8 mouse cellular contexts compared by ENCODE assay signal in the genomic region with DNA sequence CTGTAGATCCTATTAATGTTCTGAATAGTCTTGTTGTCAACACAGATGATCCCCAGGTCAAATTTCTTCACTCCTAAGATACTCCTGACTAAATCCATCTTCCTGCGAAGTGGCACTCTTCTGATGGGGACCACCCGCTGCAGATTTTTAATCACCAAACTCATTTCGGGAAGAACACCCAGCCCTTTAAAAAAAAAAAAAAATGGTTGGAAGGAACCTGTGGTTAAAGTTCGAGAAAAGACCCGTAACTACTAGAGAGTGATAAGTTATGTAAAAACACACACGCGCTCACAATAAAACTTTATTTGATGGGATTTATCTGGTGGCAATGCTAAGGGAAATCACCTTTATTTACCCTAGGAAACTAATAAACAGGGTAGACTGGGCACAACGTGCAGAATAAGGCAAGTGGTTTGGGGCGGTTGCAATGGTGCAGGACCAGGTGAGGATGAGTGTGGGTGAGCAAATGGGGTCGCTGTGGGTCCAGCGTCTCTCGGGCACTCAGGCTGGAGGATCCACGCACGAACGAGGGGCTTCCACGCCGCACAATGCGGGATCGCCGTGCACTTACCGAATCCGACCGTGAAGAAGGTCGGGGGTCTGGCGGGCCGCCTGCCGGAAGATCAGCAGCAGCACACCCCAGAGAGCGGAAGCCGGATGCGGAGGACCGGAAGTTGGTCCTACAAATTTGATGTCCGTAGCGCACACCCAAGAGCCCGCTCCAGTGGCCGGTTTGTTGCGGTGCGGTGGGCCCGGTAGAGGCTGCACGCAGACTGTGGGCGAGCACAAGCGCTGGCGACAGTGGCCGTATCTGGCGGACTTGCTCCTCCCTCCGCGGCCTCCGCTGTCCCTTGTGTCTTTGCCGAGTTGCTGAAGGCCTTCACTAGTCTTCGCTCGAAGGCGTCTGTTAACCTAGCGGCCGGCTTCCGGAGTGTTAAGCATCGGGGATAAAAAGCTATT. TPM values are rescaled to one million over a fixed set of nuclear protein-coding genes. Genes with fewer than 3 reads are reported as not detected.
DNase-seq lines count a peak whose midpoint lies in the region; ATAC-seq and TF ChIP-seq lines count a peak whose summit lies in the region.

TSS of gene Mcm3ap (plus strand) at position 725 of the 960 bp plus-strand sequence.
TSS of gene Ybey (minus strand) at position 912 of the 960 bp plus-strand sequence.

- TF ChIP-seq POLR2A in heart, adult 2 months (IDR thresholded peaks at IDR 0.05; ENCODE audit: insufficient read depth, low read depth, low read length), result peak; percentile 80

- peak within 1 kb of the TSS; percentile 63 for H3K4me3 ChIP-seq in embryonic facial prominence, embryonic 13.5 days
- peak within 1 kb of the TSS; percentile 72 for H3K4me3 ChIP-seq in heart, adult 2 months
- H3K4me3 ChIP-seq in limb, embryonic 13.5 days, result peak within 1 kb of the TSS; percentile 80
- H3K4me3 ChIP-seq in midbrain, embryonic 16.5 days (ENCODE audit: low read depth, low read length), result peak within 1 kb of the TSS; percentile 81

- peak; percentile 75 for TF ChIP-seq CTCF in heart, adult 2 months (IDR thresholded peaks at IDR 0.05)

- H3K27ac ChIP-seq in embryonic facial prominence, embryonic 13.5 days, result peak within 1 kb of the TSS; percentile 76
- peak within 1 kb of the TSS; percentile 75 for H3K27ac ChIP-seq in heart, adult 2 months
- H3K27ac ChIP-seq in limb, embryonic 13.5 days, result peak within 1 kb of the TSS; percentile 85
- H3K27ac ChIP-seq in midbrain, embryonic 16.5 days (ENCODE audit: low read length), result peak within 1 kb of the TSS; percentile 86

- peaks cover 34% of the 10 kb centered on the region for H3K36me3 ChIP-seq in embryonic facial prominence, embryonic 13.5 days
- H3K36me3 ChIP-seq in heart, adult 2 months (ENCODE audit: control insufficient read depth, insufficient read depth, low read length), result no peaks in the 10 kb centered on the region; the same call in 1 of the 2 replicates
- H3K36me3 ChIP-seq in limb, embryonic 13.5 days, result peaks cover 42% of the 10 kb centered on the region
- peaks cover 17% of the 10 kb centered on the region for H3K36me3 ChIP-seq in midbrain, embryonic 16.5 days (ENCODE audit: control insufficient read depth, insufficient read depth, low read length)

- TF ChIP-seq EP300 in heart, adult 2 months (IDR thresholded peaks at IDR 0.05; ENCODE audit: insufficient read depth, low read depth, low read length), result 0 out of 2 replicates have a peak, but pooled peaks have one; percentile 26

- intact Hi-C loops in heart, adult 2 months (cut with DNase I), result loop anchor here (1.0 to 5.0 kb wide), 2 partner anchors 25 to 64 kb away; partner anchors contain the start of gene Lss

- H3K79me2 ChIP-seq in heart, adult 2 months (replicated peaks; ENCODE audit: control insufficient read depth, insufficient read depth, low read length), result peaks cover 4% of the 10 kb centered on the region

- ATAC-seq in embryonic facial prominence, embryonic 13.5 days (ENCODE audit: insufficient number of reproducible peaks, insufficient read depth, low FRiP score, low TSS enrichment, low read depth), result peak; percentile 84
- ATAC-seq in limb, embryonic 13.5 days (ENCODE audit: low FRiP score, low read depth), result peak; percentile 96
- ATAC-seq in midbrain, embryonic 16.5 days, result peak; percentile 98

- peak; percentile 89 for DNase-seq in 3134 (ENCODE audit: extremely low read depth, insufficient read length, low spot score)
- peak; percentile 90 for DNase-seq in adrenal gland, postnatal 36 days
- peak; percentile 90 for DNase-seq in heart, adult 2 months
- peak; percentile 75 to 85 for DNase-seq in kidney, adult 8-10 months
- peak; percentile 84 to 87 for DNase-seq in spleen, postnatal 10 days (ENCODE audit: low spot score in 2 of 2)

- 0 out of 2 replicates have a peak, but pooled peaks cover 5% of the 10 kb centered on the region for H3K4me1 ChIP-seq in embryonic facial prominence, embryonic 13.5 days
- peaks cover 1% of the 10 kb centered on the region for H3K4me1 ChIP-seq in heart, adult 2 months (ENCODE audit: control insufficient read depth, insufficient read depth, low read length)
- 0 out of 2 replicates have a peak, but pooled peaks cover 13% of the 10 kb centered on the region for H3K4me1 ChIP-seq in limb, embryonic 13.5 days
- peaks cover 19% of the 10 kb centered on the region for H3K4me1 ChIP-seq in midbrain, embryonic 16.5 days (ENCODE audit: control insufficient read depth, insufficient read depth, low read length)

- no peaks in the 10 kb centered on the region for H3K9me3 ChIP-seq in embryonic facial prominence, embryonic 13.5 days
- H3K9me3 ChIP-seq in limb, embryonic 13.5 days, result no peaks in the 10 kb centered on the region
- H3K9me3 ChIP-seq in midbrain, embryonic 16.5 days (replicated peaks; ENCODE audit: control insufficient read depth, low read length, poor library complexity, severe bottlenecking), result no peaks in the 10 kb centered on the region

- 2% methylated on average over 55 of the region's 55 CpGs for WGBS in embryonic facial prominence, embryonic 13.5 days
- WGBS in heart, adult 2 months, result 1% methylated on average over 55 of the region's 55 CpGs
- WGBS in limb, embryonic 13.5 days, result 1% methylated on average over 55 of the region's 55 CpGs
- 1% methylated on average over 55 of the region's 55 CpGs for WGBS in midbrain, embryonic 16.5 days

- H3K9ac ChIP-seq in embryonic facial prominence, embryonic 13.5 days, result peak within 1 kb of the TSS; percentile 88
- peak within 1 kb of the TSS; percentile 98 for H3K9ac ChIP-seq in heart, adult 2 months (ENCODE audit: low read depth, low read length)
- H3K9ac ChIP-seq in limb, embryonic 13.5 days, result peak within 1 kb of the TSS; percentile 91
- H3K9ac ChIP-seq in midbrain, embryonic 16.5 days (ENCODE audit: low read depth, low read length), result peak within 1 kb of the TSS; percentile 83

- H3K27me3 ChIP-seq in embryonic facial prominence, embryonic 13.5 days, result no peaks in the 10 kb centered on the region
- H3K27me3 ChIP-seq in heart, adult 2 months (ENCODE audit: control insufficient read depth, insufficient read depth, low read length), result no peaks in the 10 kb centered on the region
- no peaks in the 10 kb centered on the region for H3K27me3 ChIP-seq in limb, embryonic 13.5 days
- no peaks in the 10 kb centered on the region for H3K27me3 ChIP-seq in midbrain, embryonic 16.5 days (ENCODE audit: control insufficient read depth, insufficient read depth, low read depth, low read length)

- H3K4me2 ChIP-seq in embryonic facial prominence, embryonic 13.5 days, result peak within 1 kb of the TSS; percentile 66
- H3K4me2 ChIP-seq in limb, embryonic 13.5 days (replicated peaks), result peak within 1 kb of the TSS; percentile 67
- H3K4me2 ChIP-seq in midbrain, embryonic 16.5 days (ENCODE audit: low read length), result peak within 1 kb of the TSS; percentile 71

RNA-seq across cellular contexts. Expression of gene Mcm3ap, which starts in this region (rescaled TPM):
- total RNA-seq in adrenal gland, postnatal 36 days (2021), result 10 to 100 TPM; 33.6 to 34.7 TPM
- polyA plus RNA-seq in embryonic facial prominence, embryonic 13.5 days (2015; fragmentation: Nextera tagmentation; extraction: Ambion mirVana), result 67.9 and 79.8 TPM in 2 replicates
- 10 to 100 TPM; 21.4 to 24.9 TPM for total RNA-seq in heart, adult 2 months (2021)
- polyA plus RNA-seq in heart, adult 2 months (2012; rRNA removed), result 14.7 and 25.3 TPM in 2 replicates
- polyA plus RNA-seq in limb, embryonic 13.5 days (2015; fragmentation: Nextera tagmentation; extraction: Ambion mirVana), result 71.2 and 74.0 TPM in 2 replicates
- 61.4 and 69.9 TPM in 2 replicates for polyA plus RNA-seq in midbrain, embryonic 16.5 days (2015; fragmentation: Nextera tagmentation; extraction: Ambion mirVana)

RNA-seq across cellular contexts. Expression of gene Ybey, which starts in this region (rescaled TPM):
- 1 to 10 TPM; 2.0 to 3.5 TPM for total RNA-seq in adrenal gland, postnatal 36 days (2021)
- polyA plus RNA-seq in embryonic facial prominence, embryonic 13.5 days (2015; fragmentation: Nextera tagmentation; extraction: Ambion mirVana), result 6.0 and 7.4 TPM in 2 replicates
- 1 to 10 TPM; 3.5 to 3.7 TPM for total RNA-seq in heart, adult 2 months (2021)
- polyA plus RNA-seq in heart, adult 2 months (2012; rRNA removed), result 2.2 and 3.7 TPM in 2 replicates
- polyA plus RNA-seq in limb, embryonic 13.5 days (2015; fragmentation: Nextera tagmentation; extraction: Ambion mirVana), result 6.4 and 6.5 TPM in 2 replicates
- polyA plus RNA-seq in midbrain, embryonic 16.5 days (2015; fragmentation: Nextera tagmentation; extraction: Ambion mirVana), result 6.4 and 6.7 TPM in 2 replicates

Comparison
In these comparisons a context has a peak if more than half of its experiments do, and no peak if none do; other contexts are left out.
1. Peak in every context shown above with its lines: DNase-seq, ATAC-seq, H3K4me3 ChIP-seq and H3K27ac ChIP-seq.